Mouse (Mus musculus) midbrain, embryonic 14.5 days (tissue): ENCODE data around the gene Prph2. TPM values are rescaled to one million over a fixed set of nuclear protein-coding genes. Genes with fewer than 3 reads are reported as not detected.

Experiments
- ATAC-seq: fragments of 200-750 bp; cut with Nextera tagmentation; 2 replicates; pipeline ENCODE4 v1.8.0; 2017; ENCODE audit warnings: moderate number of reproducible peaks, moderate library complexity; ENCODE audit not compliant: low FRiP score, low TSS enrichment
- DNase-seq: peaks from one replicate; pipeline ENCODE4 v3.0.0-alpha.2; 2015
- H3K27ac ChIP-seq: fragments of 300-500 bp; sonication (generic); replicated peaks from 2 replicates; pipeline ENCODE4 v1.5.1; 2014; ENCODE audit warnings: mild to moderate bottlenecking, low read depth, low read length, moderate library complexity
- H3K27me3 ChIP-seq: fragments of 300-500 bp; sonication (generic); 2 replicates; pipeline ENCODE4 v1.6.1; 2014; ENCODE audit warnings: low read length, control low read depth, mixed read lengths; ENCODE audit not compliant: control insufficient read depth, insufficient read depth
- H3K36me3 ChIP-seq: fragments of 300-500 bp; sonication (generic); 2 replicates; pipeline ENCODE4 v1.6.1; 2014; ENCODE audit warnings: low read length, control low read depth; ENCODE audit not compliant: control insufficient read depth, insufficient read depth
- H3K4me1 ChIP-seq: fragments of 300-500 bp; sonication (generic); 2 replicates; pipeline ENCODE4 v1.6.1; 2014; ENCODE audit warnings: mild to moderate bottlenecking, antibody characterized with exemption, low read length, control low read depth; ENCODE audit not compliant: control insufficient read depth, insufficient read depth
- H3K4me2 ChIP-seq: fragments of 300-500 bp; sonication (generic); 2 replicates; pipeline ENCODE4 v1.6.1; 2014; ENCODE audit warnings: mild to moderate bottlenecking, low read length, moderate library complexity
- H3K4me3 ChIP-seq: fragments of 300-500 bp; sonication (generic); replicated peaks from 2 replicates; pipeline ENCODE4 v1.5.1; 2014; ENCODE audit warnings: low read depth, low read length
- H3K9ac ChIP-seq: fragments of 300-500 bp; sonication (generic); replicated peaks from 2 replicates; pipeline ENCODE4 v1.6.1; 2014; ENCODE audit warnings: mild to moderate bottlenecking, low read length, moderate library complexity
- H3K9me3 ChIP-seq: fragments of 300-500 bp; sonication (generic); 2 replicates; pipeline ENCODE4 v1.6.1; 2016; ENCODE audit warnings: low read length, control low read depth, mixed read lengths; ENCODE audit not compliant: control insufficient read depth
- WGBS: fragments of 180-500 bp; shearing (Covaris S2); extraction: QIAGEN DNeasy Blood & Tissue Kit; methylation state at CpG from one replicate; pipeline ENCODE4 v1.1.7; 2014; 5-methylcytosine and 5-hydroxymethylcytosine counted together
- polyA plus RNA-seq: library from polyadenylated mRNA; unstranded; fragments of >200 nt; fragmentation: Nextera tagmentation; extraction: Ambion mirVana; gene quantifications from 2 replicates; pipeline ENCODE4 v1.2.1, GENCODE M21; 2014

Gene Prph2
- polyA plus RNA-seq, 1 experiment from 2014 or later, result not detected

DNA sequence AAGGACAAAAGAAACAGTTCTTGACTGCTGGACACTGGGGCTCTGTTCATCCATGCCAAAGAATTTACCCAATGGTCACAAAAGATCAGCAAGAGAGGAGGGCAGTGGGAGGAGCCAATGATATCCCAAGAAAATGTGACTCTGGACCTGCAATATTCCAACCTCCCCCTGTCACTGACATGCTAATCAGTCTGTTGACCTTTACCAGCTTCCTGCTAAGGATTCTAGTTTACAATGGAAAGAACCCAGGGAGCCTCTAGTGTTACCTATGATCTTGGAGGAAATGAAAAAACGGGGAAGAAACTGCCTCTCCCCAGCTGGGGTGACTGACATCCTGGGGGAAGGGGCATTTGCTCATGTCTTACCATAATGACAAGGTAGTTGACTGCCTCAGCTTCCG lies 9.3 kb upstream of the Prph2 start:
- H3K4me1 ChIP-seq, result no peaks in the 10 kb centered on the region
- 60% methylated on average over 2 of the region's 2 CpGs for WGBS
- no peak overlapping the region for H3K27ac ChIP-seq
- H3K27me3 ChIP-seq, result no peaks in the 10 kb centered on the region
- no peak overlapping the region for H3K9ac ChIP-seq
- no peaks in the 10 kb centered on the region for H3K36me3 ChIP-seq
- no peaks in the 10 kb centered on the region for H3K9me3 ChIP-seq
- no peak for ATAC-seq
- no peak overlapping the region for H3K4me2 ChIP-seq
- no peak for DNase-seq
- no peak overlapping the region for H3K4me3 ChIP-seq

DNA sequence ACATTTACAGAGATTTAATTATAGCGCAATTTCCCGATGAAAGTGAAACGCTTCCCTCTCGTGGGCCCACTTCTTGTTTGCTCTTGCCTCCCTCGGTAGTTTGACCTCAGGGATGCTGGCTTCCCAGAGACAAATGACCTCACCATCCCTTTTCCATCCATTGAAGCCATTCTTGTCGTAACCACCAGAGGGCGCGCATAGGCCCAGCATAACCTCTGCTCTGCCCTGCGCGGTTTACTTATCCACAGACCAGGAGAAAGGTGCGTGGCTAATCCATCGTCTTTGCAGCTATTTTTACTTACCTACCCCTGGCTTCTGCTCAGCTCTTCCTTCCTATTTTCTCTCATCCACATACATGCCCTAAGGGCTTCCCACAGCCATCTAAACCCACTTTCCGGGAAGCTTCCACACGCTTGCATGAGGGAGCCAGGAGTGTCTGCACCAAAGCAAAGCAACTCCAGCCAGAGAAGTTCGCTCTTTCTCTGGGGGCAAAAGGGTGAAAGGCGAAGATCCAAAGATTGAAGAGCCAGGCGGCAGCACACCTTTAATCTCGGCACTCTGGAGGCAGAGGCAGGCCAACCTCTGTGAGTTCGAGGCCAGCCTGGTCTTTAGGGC lies 6.3 kb upstream of the Prph2 start:
- H3K27ac ChIP-seq, result no peak overlapping the region
- H3K4me3 ChIP-seq, result no peak overlapping the region
- ATAC-seq (no peak; the same call in 1 of the 2 replicates), DNase-seq (peak; percentile 87)
- H3K36me3 ChIP-seq, result no peaks in the 10 kb centered on the region
- no peaks in the 10 kb centered on the region for H3K9me3 ChIP-seq
- H3K9ac ChIP-seq, result no peak overlapping the region
- no peak overlapping the region for H3K4me2 ChIP-seq
- WGBS, result 20% methylated on average over 19 of the region's 19 CpGs
- H3K4me1 ChIP-seq, result no peaks in the 10 kb centered on the region
- H3K27me3 ChIP-seq, result no peaks in the 10 kb centered on the region

DNA sequence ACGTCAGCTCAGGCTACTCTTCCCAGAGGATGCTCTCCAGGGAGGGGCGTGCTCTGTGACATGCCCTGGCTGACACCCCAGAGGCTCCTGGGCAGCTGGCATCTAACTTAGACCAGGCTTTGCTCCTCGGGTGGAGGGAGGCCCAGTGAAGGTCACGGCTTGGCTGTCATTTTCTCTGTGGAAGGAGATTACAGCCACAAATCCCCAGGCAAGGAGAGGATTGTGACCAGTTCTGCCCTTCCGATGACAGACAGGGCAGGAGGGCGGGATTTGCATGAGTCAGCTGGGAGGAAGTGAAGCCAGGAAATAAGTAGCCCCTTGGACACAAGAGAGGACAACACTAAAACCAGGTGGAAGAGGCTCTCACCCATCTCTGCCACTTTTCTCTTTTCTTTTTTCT lies 2.1 kb downstream of the Prph2 start:
- DNase-seq (peak; percentile 15), ATAC-seq (no peak)
- Histone ChIP-seq H3K4me3 (no peak overlapping the region), H3K9me3 (no peaks in the 10 kb centered on the region), H3K4me2 (no peak overlapping the region), H3K4me1 (no peaks in the 10 kb centered on the region), H3K36me3 (no peaks in the 10 kb centered on the region), H3K27me3 (no peaks in the 10 kb centered on the region), H3K27ac (peak overlapping the region; percentile 37; the same call in 1 of the 2 replicates), H3K9ac (no peak overlapping the region)
- 27% methylated on average over 6 of the region's 6 CpGs for WGBS

DNA sequence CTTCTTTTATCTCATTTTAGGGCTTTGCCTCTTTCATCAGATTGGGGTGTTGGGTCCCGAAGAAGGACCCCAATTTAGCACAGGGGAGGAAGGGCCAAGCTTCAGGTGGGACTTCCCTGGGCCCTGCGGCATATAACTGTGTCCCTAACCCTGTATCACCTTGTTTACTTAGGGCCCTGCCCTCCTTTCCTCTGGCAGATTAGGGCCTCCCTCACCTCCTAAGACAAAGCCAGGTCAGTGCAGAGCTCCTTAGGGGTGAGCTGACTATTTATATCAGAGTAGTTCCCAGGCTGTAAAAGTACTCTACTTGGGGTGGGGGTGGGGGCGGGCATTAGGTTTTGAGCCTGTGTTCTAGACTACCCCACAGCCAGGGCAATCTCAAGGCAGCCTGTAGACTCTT lies 4.9 kb downstream of the Prph2 start:
- no peaks in the 10 kb centered on the region for H3K36me3 ChIP-seq
- H3K27me3 ChIP-seq, result no peaks in the 10 kb centered on the region
- no peak overlapping the region for H3K9ac ChIP-seq
- H3K4me3 ChIP-seq, result no peak overlapping the region
- no peak for DNase-seq
- 70% methylated on average over 3 of the region's 3 CpGs for WGBS
- H3K27ac ChIP-seq, result no peak overlapping the region
- no peaks in the 10 kb centered on the region for H3K4me1 ChIP-seq
- no peak for ATAC-seq
- H3K4me2 ChIP-seq, result no peak overlapping the region
- no peaks in the 10 kb centered on the region for H3K9me3 ChIP-seq

GRCm38 (mm10) chr17:46918951-46919350 lies 8.7 kb downstream of the Prph2 start:
- ATAC-seq (no peak), DNase-seq (no peak)
- no peak overlapping the region for H3K4me2 ChIP-seq
- no peaks in the 10 kb centered on the region for H3K27me3 ChIP-seq
- no peak overlapping the region for H3K9ac ChIP-seq
- H3K4me1 ChIP-seq, result no peaks in the 10 kb centered on the region
- H3K4me3 ChIP-seq, result no peak overlapping the region
- no peaks in the 10 kb centered on the region for H3K36me3 ChIP-seq
- 48% methylated on average over 4 of the region's 4 CpGs for WGBS
- no peaks in the 10 kb centered on the region for H3K9me3 ChIP-seq
- H3K27ac ChIP-seq, result no peak overlapping the region

DNA sequence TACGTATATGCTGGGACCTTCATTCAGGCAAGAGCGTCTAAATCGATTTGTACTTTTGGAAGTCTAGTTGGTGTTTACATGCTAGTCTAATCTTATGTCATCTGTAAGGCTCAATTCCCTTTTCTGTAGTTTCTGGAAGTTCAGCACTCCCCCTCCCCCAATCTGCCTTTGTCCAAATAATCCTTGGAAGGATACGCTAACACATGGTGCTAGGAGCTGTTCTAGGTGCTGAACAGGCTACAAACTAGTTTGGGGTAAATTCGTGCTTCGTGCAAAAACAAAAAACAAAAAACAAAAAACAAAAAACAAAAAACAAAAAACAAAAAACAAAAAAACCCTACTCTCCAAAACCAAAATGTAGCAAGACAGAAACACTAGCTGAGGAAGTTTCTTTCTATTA lies 10.6 kb downstream of the Prph2 start:
- no peak overlapping the region for H3K9ac ChIP-seq
- WGBS, result 65% methylated on average over 6 of the region's 6 CpGs
- H3K4me1 ChIP-seq, result no peaks in the 10 kb centered on the region
- DNase-seq, result peak; percentile 39
- H3K4me2 ChIP-seq, result no peak overlapping the region
- no peaks in the 10 kb centered on the region for H3K9me3 ChIP-seq
- H3K27me3 ChIP-seq, result no peaks in the 10 kb centered on the region
- no peak overlapping the region for H3K4me3 ChIP-seq
- no peak overlapping the region for H3K27ac ChIP-seq
- ATAC-seq, result no peak
- no peaks in the 10 kb centered on the region for H3K36me3 ChIP-seq

GRCm38 (mm10) chr17:46926192-46926591 lies 15.9 kb downstream of the Prph2 start:
- WGBS, result 23% methylated on average over 6 of the region's 6 CpGs
- Histone ChIP-seq H3K4me2 (no peak overlapping the region), H3K27me3 (no peaks in the 10 kb centered on the region), H3K4me1 (no peaks in the 10 kb centered on the region), H3K27ac (no peak overlapping the region), H3K9me3 (no peaks in the 10 kb centered on the region), H3K36me3 (peaks cover 27% of the 10 kb centered on the region), H3K9ac (no peak overlapping the region), H3K4me3 (no peak overlapping the region)
- no peak for ATAC-seq
- peak; percentile 25 for DNase-seq

DNA sequence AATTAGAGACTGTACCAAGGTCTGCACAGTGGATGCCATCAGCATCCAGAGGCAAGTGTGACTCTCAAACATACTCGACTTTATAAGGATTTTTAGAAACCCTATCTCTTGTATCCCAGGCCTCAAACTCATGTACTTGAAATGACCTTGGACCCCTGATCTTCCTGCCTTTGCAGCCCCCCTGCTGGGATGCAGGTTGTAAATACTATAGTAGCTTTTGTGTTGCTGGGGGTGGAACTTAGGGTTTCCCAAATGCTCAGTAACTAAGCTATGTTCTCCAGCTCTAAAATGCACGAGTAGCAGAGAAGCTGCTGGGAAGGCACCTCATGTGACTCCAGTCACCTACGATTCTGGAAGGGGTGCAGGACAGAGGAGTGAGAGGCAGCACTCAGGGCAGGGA lies 16.7 kb downstream of the Prph2 start:
- H3K4me2 ChIP-seq, result no peak overlapping the region
- ATAC-seq, result no peak

DNA sequence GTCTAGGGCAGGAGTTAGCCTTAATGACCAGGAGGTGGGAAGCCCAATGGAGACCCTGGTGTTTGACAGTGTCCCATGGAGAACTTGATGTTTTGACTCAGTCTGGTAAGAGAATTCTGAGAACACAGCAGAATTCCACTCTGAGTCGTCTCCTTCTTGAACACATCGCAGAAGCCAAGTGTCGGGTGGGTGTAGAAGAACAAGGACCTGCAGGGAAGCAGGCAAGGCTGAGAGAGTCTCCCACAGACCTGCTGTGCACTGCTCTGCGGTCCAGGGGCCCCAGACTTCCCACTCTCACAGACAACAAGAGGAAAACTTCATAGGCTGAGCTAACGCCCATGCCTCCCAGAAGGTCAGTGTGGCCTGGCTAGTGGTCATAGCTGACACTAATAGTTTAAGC lies 17.5 kb downstream of the Prph2 start:
- no peak for ATAC-seq
- H3K9me3 ChIP-seq, result no peaks in the 10 kb centered on the region
- WGBS, result 93% methylated on average over 5 of the region's 5 CpGs
- H3K27ac ChIP-seq, result no peak overlapping the region
- H3K4me2 ChIP-seq, result no peak overlapping the region
- peaks cover 43% of the 10 kb centered on the region for H3K36me3 ChIP-seq
- H3K27me3 ChIP-seq, result no peaks in the 10 kb centered on the region
- no peak overlapping the region for H3K4me3 ChIP-seq
- no peaks in the 10 kb centered on the region for H3K4me1 ChIP-seq
- no peak overlapping the region for H3K9ac ChIP-seq
- DNase-seq, result no peak

More for the DNA sequence above, 16.7 kb downstream of the Prph2 start:
- H3K27me3 ChIP-seq, result no peaks in the 10 kb centered on the region
- H3K4me3 ChIP-seq, result no peak overlapping the region
- no peak overlapping the region for H3K27ac ChIP-seq
- H3K9ac ChIP-seq, result no peak overlapping the region
- peaks cover 34% of the 10 kb centered on the region for H3K36me3 ChIP-seq
- H3K9me3 ChIP-seq, result no peaks in the 10 kb centered on the region
- H3K4me1 ChIP-seq, result no peaks in the 10 kb centered on the region
- WGBS, result 87% methylated on average over 3 of the region's 3 CpGs
- DNase-seq, result no peak
